Mouse (Mus musculus) midbrain, embryonic 14.5 days (tissue): ENCODE results near the gene 4930432K21Rik. TPM values are rescaled to one million over a fixed set of nuclear protein-coding genes. Genes with fewer than 3 reads are reported as not detected.

Source experiments
- ATAC-seq: fragments of 200-750 bp; cut with Nextera tagmentation; 2 replicates; pipeline ENCODE4 v1.8.0; 2017; ENCODE audit warnings: moderate number of reproducible peaks, moderate library complexity; ENCODE audit not compliant: low FRiP score, low TSS enrichment
- DNase-seq: peaks from one replicate; pipeline ENCODE4 v3.0.0-alpha.2; 2015
- H3K27ac ChIP-seq: fragments of 300-500 bp; sonication (generic); replicated peaks from 2 replicates; pipeline ENCODE4 v1.5.1; 2014; ENCODE audit warnings: mild to moderate bottlenecking, low read depth, low read length, moderate library complexity
- H3K27me3 ChIP-seq: fragments of 300-500 bp; sonication (generic); 2 replicates; pipeline ENCODE4 v1.6.1; 2014; ENCODE audit warnings: low read length, control low read depth, mixed read lengths; ENCODE audit not compliant: control insufficient read depth, insufficient read depth
- H3K36me3 ChIP-seq: fragments of 300-500 bp; sonication (generic); 2 replicates; pipeline ENCODE4 v1.6.1; 2014; ENCODE audit warnings: low read length, control low read depth; ENCODE audit not compliant: control insufficient read depth, insufficient read depth
- H3K4me1 ChIP-seq: fragments of 300-500 bp; sonication (generic); 2 replicates; pipeline ENCODE4 v1.6.1; 2014; ENCODE audit warnings: mild to moderate bottlenecking, antibody characterized with exemption, low read length, control low read depth; ENCODE audit not compliant: control insufficient read depth, insufficient read depth
- H3K4me2 ChIP-seq: fragments of 300-500 bp; sonication (generic); 2 replicates; pipeline ENCODE4 v1.6.1; 2014; ENCODE audit warnings: mild to moderate bottlenecking, low read length, moderate library complexity
- H3K4me3 ChIP-seq: fragments of 300-500 bp; sonication (generic); replicated peaks from 2 replicates; pipeline ENCODE4 v1.5.1; 2014; ENCODE audit warnings: low read depth, low read length
- H3K9ac ChIP-seq: fragments of 300-500 bp; sonication (generic); replicated peaks from 2 replicates; pipeline ENCODE4 v1.6.1; 2014; ENCODE audit warnings: mild to moderate bottlenecking, low read length, moderate library complexity
- H3K9me3 ChIP-seq: fragments of 300-500 bp; sonication (generic); 2 replicates; pipeline ENCODE4 v1.6.1; 2016; ENCODE audit warnings: low read length, control low read depth, mixed read lengths; ENCODE audit not compliant: control insufficient read depth
- WGBS: fragments of 180-500 bp; shearing (Covaris S2); extraction: QIAGEN DNeasy Blood & Tissue Kit; methylation state at CpG from one replicate; pipeline ENCODE4 v1.1.7; 2014; 5-methylcytosine and 5-hydroxymethylcytosine counted together
- polyA plus RNA-seq: library from polyadenylated mRNA; unstranded; fragments of >200 nt; fragmentation: Nextera tagmentation; extraction: Ambion mirVana; gene quantifications from 2 replicates; pipeline ENCODE4 v1.2.1, GENCODE M21; 2014

The 4930432K21Rik gene
- polyA plus RNA-seq, 1 experiment from 2014 or later: 1.9 TPM

DNA sequence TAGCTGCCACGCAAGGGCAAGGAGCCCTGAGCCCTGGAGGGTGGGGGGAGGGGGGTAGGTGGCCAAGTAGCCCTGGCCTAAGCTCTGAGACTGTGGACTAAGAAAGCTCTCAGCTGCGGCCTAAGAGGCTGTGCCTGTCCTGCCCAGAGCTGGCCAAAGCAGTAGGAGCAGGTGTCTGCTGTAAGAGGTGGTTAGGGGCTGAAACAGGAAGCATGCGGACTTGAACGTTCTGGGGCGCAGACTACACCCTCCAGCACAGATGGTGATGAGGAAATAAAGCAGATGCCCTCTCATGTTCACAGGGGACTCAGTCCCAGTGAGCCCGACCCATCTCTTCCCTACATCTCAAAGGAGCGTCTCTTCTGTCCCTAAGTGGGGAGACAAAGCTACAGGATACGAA, 15.6 kb upstream of the 4930432K21Rik start:
- Histone ChIP-seq H3K27me3 (no peaks in the 10 kb centered on the region), H3K4me2 (no peak overlapping the region), H3K9me3 (no peaks in the 10 kb centered on the region), H3K36me3 (peaks cover 58% of the 10 kb centered on the region), H3K27ac (no peak overlapping the region), H3K4me3 (no peak overlapping the region), H3K4me1 (no peaks in the 10 kb centered on the region), H3K9ac (no peak overlapping the region)
- ATAC-seq: no peak
- DNase-seq: no peak
- 86% methylated on average over 8 of the region's 8 CpGs for WGBS

DNA sequence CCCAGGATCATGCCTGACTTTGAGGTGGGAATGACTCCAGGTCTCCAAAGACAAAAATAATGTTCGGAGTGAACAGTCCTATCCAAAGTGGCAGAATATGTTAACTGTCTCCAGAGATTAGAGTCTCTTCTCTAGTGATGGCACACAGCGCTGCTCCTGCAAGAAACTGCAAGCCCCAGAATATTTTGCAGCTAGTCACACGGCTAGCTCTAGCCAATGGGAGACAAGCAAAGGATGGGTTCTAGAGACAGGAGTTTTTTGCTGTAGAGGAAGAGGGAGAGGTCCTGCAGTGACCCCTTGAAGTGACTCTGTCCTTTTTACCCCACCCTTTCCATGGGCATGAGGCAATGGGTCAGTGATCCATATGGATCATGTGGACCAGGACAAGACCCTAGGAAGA, 10.0 kb upstream of the 4930432K21Rik start:
- DNase-seq (no peak), ATAC-seq (no peak)
- Histone ChIP-seq H3K9me3 (no peaks in the 10 kb centered on the region), H3K4me3 (no peak overlapping the region), H3K36me3 (peaks cover 99% of the 10 kb centered on the region), H3K9ac (no peak overlapping the region), H3K27me3 (no peaks in the 10 kb centered on the region), H3K4me1 (no peaks in the 10 kb centered on the region), H3K4me2 (no peak overlapping the region), H3K27ac (no peak overlapping the region)
- WGBS: 96% methylated on average over 3 of the region's 3 CpGs

DNA sequence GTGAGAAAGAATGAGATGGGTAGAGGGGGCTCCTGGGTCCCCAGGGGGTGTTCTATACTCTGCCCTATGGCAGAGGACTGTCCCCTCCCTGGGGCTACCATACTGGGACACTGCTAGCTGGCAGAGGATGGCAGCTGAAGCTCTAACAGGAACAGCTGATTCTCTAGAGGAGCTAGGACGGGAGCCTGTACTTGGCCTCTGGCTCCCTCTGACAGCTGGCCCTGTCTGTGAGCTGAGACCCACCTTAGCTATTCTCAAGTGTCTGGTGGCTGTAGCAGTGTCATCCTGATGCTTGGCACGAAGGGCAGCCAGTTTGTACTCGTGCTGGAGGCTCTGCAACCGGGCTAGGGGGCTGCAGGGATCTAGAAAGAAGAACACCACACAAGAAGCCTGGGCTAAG, 7.0 kb upstream of the 4930432K21Rik start:
- H3K4me2 ChIP-seq: no peak overlapping the region
- 92% methylated on average over 4 of the region's 4 CpGs for WGBS
- no peaks in the 10 kb centered on the region for H3K9me3 ChIP-seq
- no peak overlapping the region for H3K4me3 ChIP-seq
- H3K27me3 ChIP-seq: no peaks in the 10 kb centered on the region
- H3K27ac ChIP-seq: no peak overlapping the region
- H3K9ac ChIP-seq: no peak overlapping the region
- ATAC-seq: no peak
- no peak for DNase-seq
- peaks cover 88% of the 10 kb centered on the region for H3K36me3 ChIP-seq
- no peaks in the 10 kb centered on the region for H3K4me1 ChIP-seq

DNA sequence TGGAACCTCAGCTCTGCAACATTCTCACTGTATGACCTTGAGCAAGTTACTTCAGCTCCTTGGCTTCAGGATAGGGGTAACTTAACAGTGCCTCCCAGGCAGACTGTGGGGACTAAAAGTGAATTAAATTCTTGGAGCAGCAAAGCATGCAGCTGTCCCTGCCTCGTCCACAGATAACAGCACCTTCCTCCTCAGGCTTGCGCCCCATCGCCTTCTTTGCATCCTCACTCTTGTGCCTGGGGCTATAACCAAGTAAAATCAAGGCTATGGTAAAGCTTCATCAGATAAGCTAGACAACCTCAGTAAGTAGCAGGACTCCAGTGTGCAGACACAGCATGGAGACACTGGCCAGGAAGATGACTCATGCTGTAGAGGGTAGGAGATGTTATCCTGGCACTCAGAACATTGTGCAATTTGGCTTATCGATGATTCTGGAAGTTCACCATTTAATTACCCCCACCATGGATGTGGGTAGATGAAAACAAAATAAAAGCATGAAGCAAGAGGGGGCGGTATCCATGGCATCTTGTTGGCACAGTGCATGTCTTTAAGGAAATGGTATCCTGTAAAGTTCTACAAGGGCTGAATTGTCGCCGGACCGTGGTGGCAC, 3.1 kb upstream of the 4930432K21Rik start:
- no peaks in the 10 kb centered on the region for H3K27me3 ChIP-seq
- H3K36me3 ChIP-seq: peaks cover 50% of the 10 kb centered on the region
- peaks cover 6% of the 10 kb centered on the region; the same call in 1 of the 2 replicates for H3K4me1 ChIP-seq
- no peak overlapping the region for H3K4me2 ChIP-seq
- H3K27ac ChIP-seq: no peak overlapping the region
- H3K9ac ChIP-seq: no peak overlapping the region
- ATAC-seq (no peak), DNase-seq (no peak)
- no peaks in the 10 kb centered on the region for H3K9me3 ChIP-seq
- WGBS: 95% methylated on average over 8 of the region's 8 CpGs
- H3K4me3 ChIP-seq: no peak overlapping the region

DNA sequence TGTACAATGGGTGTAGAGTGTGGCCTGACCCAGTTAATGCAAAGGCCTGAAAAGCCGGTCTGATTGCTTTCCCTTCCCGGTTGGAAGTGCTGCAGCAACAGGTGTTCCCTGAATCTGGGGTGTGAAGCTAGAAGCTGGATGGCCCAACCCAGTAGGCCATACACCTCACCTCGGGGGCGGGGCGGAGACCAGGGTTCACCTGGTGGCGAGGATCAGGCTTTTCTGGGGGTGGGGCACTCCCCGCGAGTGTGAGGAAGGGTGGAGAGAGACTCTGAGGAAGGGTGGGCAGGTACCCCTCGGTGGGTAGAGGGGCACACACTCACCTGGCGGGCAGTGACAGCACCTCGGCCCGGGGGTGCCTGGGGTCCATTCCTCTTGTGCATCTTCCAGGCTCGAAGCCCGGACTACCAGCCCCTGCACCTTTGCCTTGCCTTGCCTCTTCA, 480 bp upstream of the 4930432K21Rik start:
- peaks cover 6% of the 10 kb centered on the region; the same call in 1 of the 2 replicates for H3K4me1 ChIP-seq
- peak overlapping the region; percentile 76 for H3K9ac ChIP-seq
- H3K4me2 ChIP-seq: peak overlapping the region; percentile 88
- peaks cover 24% of the 10 kb centered on the region for H3K36me3 ChIP-seq
- 9% methylated on average over 14 of the region's 14 CpGs for WGBS
- peak; percentile 66 for ATAC-seq
- H3K9me3 ChIP-seq: no peaks in the 10 kb centered on the region
- no peaks in the 10 kb centered on the region for H3K27me3 ChIP-seq
- no peak overlapping the region for H3K27ac ChIP-seq
- DNase-seq: peak; percentile 28
- H3K4me3 ChIP-seq: peak overlapping the region; percentile 69

DNA sequence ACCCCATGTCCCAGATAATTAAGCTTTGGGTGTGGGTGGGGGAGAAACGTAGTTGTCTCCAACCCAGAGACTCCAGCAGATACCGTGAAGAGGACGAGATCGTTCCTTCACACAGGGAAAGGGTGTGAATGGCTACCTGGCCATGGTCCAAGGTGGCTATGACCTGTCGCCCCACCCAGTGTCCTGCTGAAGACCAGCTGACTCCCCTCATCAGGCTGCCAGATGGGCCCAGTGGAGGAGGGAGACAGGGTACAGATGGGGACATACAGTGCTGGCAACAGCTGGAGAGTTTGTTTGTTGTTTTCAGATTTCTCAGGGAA, 666 bp downstream of the 4930432K21Rik start:
- Histone ChIP-seq H3K27me3 (no peaks in the 10 kb centered on the region), H3K9ac (no peak overlapping the region), H3K36me3 (peaks cover 12% of the 10 kb centered on the region), H3K27ac (no peak overlapping the region), H3K4me1 (peaks cover 6% of the 10 kb centered on the region; the same call in 1 of the 2 replicates), H3K9me3 (no peaks in the 10 kb centered on the region), H3K4me2 (peak overlapping the region; percentile 88), H3K4me3 (peak overlapping the region; percentile 69)
- DNase-seq: no peak
- no peak for ATAC-seq
- WGBS: 88% methylated on average over 5 of the region's 5 CpGs

DNA sequence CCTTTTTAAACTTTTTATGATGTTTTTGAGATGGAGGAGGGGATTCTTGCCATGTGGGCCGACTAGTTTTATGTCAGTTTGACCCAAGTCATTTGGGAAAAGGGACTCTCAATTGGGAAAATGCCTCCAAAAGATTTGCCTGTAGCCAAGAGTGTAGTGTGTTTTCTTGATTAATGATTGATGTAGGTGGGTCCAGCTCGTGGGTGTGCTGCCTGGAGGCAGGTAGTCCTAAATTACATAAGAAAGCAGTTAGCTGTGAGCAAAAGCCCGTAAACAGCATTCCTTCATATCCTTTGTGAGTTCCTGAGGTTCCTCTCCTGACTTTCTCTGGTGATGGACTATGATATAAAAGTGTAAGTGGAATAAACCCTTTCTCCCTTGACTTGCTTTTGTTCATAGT, 1.4 kb downstream of the 4930432K21Rik start:
- Histone ChIP-seq H3K4me3 (no peak overlapping the region), H3K36me3 (peaks cover 6% of the 10 kb centered on the region), H3K27me3 (no peaks in the 10 kb centered on the region), H3K27ac (no peak overlapping the region), H3K4me1 (peaks cover 6% of the 10 kb centered on the region; the same call in 1 of the 2 replicates), H3K9ac (no peak overlapping the region), H3K4me2 (no peak overlapping the region), H3K9me3 (no peaks in the 10 kb centered on the region)
- WGBS: 92% methylated on average over 3 of the region's 3 CpGs
- no peak for ATAC-seq
- no peak for DNase-seq

DNA sequence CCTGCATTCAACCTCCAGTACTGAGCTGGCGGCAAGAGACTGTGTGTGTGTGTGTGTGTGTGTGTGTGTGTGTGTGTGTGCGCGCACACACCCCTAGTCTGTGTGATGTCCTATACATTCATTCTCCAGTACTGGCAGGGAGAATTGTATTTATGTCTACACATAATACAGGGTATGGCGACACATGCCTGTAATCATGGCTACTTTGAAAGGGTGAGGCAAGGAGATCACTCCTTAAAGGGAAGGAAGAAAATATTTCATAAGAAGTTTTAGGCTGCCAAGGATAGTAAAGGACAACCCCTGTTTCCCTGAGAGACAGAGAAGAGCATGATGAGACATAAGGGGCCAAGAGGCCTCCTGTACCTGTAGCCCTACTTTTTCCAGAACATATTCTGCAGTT, 9.8 kb downstream of the 4930432K21Rik start:
- H3K36me3 ChIP-seq: no peaks in the 10 kb centered on the region; the same call in 1 of the 2 replicates
- H3K4me3 ChIP-seq: no peak overlapping the region
- WGBS: 95% methylated on average over 4 of the region's 4 CpGs
- DNase-seq: no peak
- no peak overlapping the region for H3K4me2 ChIP-seq
- no peaks in the 10 kb centered on the region for H3K9me3 ChIP-seq
- no peak overlapping the region for H3K9ac ChIP-seq
- H3K4me1 ChIP-seq: no peaks in the 10 kb centered on the region
- H3K27me3 ChIP-seq: no peaks in the 10 kb centered on the region
- no peak overlapping the region for H3K27ac ChIP-seq
- ATAC-seq: no peak

DNA sequence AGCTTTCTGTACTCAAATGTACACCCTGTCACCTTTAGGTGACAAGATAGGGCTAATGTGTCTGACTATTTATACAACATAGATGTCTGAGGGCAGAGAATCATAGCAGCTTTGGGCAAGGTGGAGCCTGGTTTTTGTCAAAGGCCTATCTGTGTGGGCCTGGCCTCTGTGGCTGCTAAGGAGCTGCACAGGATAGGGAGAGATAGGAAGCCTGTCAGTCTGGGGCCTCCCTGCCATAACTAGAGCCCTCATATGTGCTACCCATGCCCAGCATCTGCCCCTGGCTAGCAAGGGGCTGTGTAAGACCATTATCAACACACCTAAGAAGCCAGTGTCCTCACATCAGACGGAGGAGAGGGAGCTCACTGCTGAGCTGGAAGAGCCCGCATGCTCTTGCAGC, 19.9 kb downstream of the 4930432K21Rik start:
- no peak for DNase-seq

More for the DNA sequence above, 19.9 kb downstream of the 4930432K21Rik start:
- Histone ChIP-seq H3K4me1 (no peaks in the 10 kb centered on the region), H3K4me2 (no peak overlapping the region), H3K36me3 (peaks cover 23% of the 10 kb centered on the region), H3K4me3 (no peak overlapping the region), H3K27ac (no peak overlapping the region), H3K27me3 (no peaks in the 10 kb centered on the region), H3K9me3 (no peaks in the 10 kb centered on the region), H3K9ac (no peak overlapping the region)
- no peak for ATAC-seq
- 84% methylated on average over 2 of the region's 2 CpGs for WGBS
